Mouse (Mus musculus) hindbrain, embryonic 14.5 days (tissue): ENCODE measurements around the gene Pard6b. TPM values are rescaled to one million over a fixed set of nuclear protein-coding genes. Genes with fewer than 3 reads are reported as not detected.
A peak's percentile ranks its signal among the peaks of the same experiment; 100 is the strongest.

Source experiments
- ATAC-seq: fragments of 200-750 bp; cut with Nextera tagmentation; 2 replicates; pipeline ENCODE4 v1.8.0; 2017; ENCODE audit warnings: moderate number of reproducible peaks, mild to moderate bottlenecking, moderate TSS enrichment, moderate library complexity; ENCODE audit not compliant: low FRiP score
- DNase-seq: peaks from one replicate; pipeline ENCODE4 v3.0.0-alpha.2; 2015; ENCODE audit warnings: low spot score
- H3K27ac ChIP-seq: fragments of 300-500 bp; sonication (generic); 2 replicates; pipeline ENCODE4 v1.5.1; 2014; ENCODE audit warnings: mild to moderate bottlenecking, moderate library complexity
- H3K27me3 ChIP-seq: fragments of 300-500 bp; sonication (generic); 2 replicates; pipeline ENCODE4 v1.6.1; 2014; ENCODE audit warnings: mild to moderate bottlenecking, low read length, mixed read lengths; ENCODE audit not compliant: control insufficient read depth, insufficient read depth
- H3K36me3 ChIP-seq: fragments of 300-500 bp; sonication (generic); replicated peaks from 2 replicates; pipeline ENCODE4 v1.6.1; 2014; ENCODE audit not compliant: control insufficient read depth, insufficient read depth
- H3K4me1 ChIP-seq: fragments of 300-500 bp; sonication (generic); replicated peaks from 2 replicates; pipeline ENCODE4 v1.6.1; 2014; ENCODE audit warnings: antibody characterized with exemption, low read length, mixed read lengths; ENCODE audit not compliant: control insufficient read depth, insufficient read depth
- H3K4me2 ChIP-seq: fragments of 300-500 bp; sonication (generic); replicated peaks from 2 replicates; pipeline ENCODE4 v1.6.1; 2014; ENCODE audit warnings: mild to moderate bottlenecking, moderate library complexity
- H3K4me3 ChIP-seq: fragments of 300-500 bp; sonication (generic); replicated peaks from 2 replicates; pipeline ENCODE4 v1.5.1; 2014; ENCODE audit warnings: mild to moderate bottlenecking, low read length
- H3K9ac ChIP-seq: fragments of 300-500 bp; sonication (generic); 2 replicates; pipeline ENCODE4 v1.6.1; 2014
- H3K9me3 ChIP-seq: fragments of 300-500 bp; sonication (generic); 2 replicates; pipeline ENCODE4 v1.6.1; 2016; ENCODE audit warnings: low read length; ENCODE audit not compliant: control insufficient read depth
- WGBS: fragments of 180-500 bp; shearing (Covaris S2); extraction: QIAGEN DNeasy Blood & Tissue Kit; methylation state at CpG from one replicate; pipeline ENCODE4 v1.1.7; 2014; 5-methylcytosine and 5-hydroxymethylcytosine counted together
- polyA plus RNA-seq: library from polyadenylated mRNA; unstranded; fragments of >200 nt; fragmentation: Nextera tagmentation; extraction: Ambion mirVana; gene quantifications from 2 replicates; pipeline ENCODE4 v1.2.1, GENCODE M21; 2014

Gene Pard6b
- polyA plus RNA-seq, 1 experiment from 2014 or later: 10.0 TPM

DNA sequence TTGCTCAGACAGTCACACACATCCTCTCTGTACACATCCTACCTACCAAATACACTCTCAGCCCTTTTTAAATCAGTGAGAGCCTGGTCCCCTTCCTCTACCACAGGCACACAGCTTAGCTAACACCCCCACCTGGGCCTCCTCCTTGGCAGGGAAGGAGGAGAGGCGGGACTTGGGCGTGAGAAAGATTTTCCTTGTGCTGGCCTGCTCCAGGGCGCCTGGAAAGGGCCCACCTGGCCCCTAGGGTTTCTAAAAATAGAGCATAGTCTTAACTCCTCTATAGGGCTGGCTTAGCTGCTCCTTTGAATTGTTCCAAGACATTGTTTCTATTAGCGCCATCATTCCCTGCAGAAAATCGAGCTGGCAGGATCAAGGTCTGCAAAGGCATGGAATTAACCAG lies 35.0 kb upstream of the Pard6b start:
- ATAC-seq: no peak
- Histone ChIP-seq H3K4me1 (peaks cover 9% of the 10 kb centered on the region; the same call in 1 of the 2 replicates), H3K9me3 (no peaks in the 10 kb centered on the region), H3K4me3 (no peak overlapping the region), H3K27ac (no peak overlapping the region), H3K27me3 (peaks cover 21% of the 10 kb centered on the region), H3K4me2 (no peak overlapping the region), H3K9ac (no peak overlapping the region), H3K36me3 (no peaks in the 10 kb centered on the region)
- 32% methylated on average over 5 of the region's 5 CpGs for WGBS
- peak; percentile 40 for DNase-seq

DNA sequence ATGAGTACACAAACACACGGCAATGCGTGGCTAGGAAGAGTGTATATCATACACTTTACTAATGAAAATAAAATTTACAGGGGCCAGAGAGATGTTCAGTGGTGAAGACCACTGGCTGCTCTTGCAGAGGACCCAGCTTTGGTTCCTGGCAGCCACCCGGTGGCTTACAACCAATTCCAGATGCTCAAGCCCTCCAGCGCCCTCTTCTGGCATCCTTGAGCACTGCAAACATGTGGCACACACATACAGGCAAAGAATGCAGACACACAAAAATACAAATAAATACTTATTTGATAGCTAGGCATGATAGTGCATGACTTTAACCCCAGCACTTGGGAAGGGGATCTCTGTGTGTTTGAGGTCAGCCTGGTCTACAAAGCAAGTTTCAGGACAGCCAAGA lies 34.3 kb upstream of the Pard6b start:
- no peaks in the 10 kb centered on the region for H3K9me3 ChIP-seq
- no peak overlapping the region for H3K4me2 ChIP-seq
- no peak for ATAC-seq
- no peak overlapping the region for H3K27ac ChIP-seq
- no peaks in the 10 kb centered on the region for H3K36me3 ChIP-seq
- peaks cover 9% of the 10 kb centered on the region; the same call in 1 of the 2 replicates for H3K4me1 ChIP-seq
- H3K4me3 ChIP-seq: no peak overlapping the region
- no peak overlapping the region for H3K9ac ChIP-seq
- 80% methylated on average over 4 of the region's 4 CpGs for WGBS
- H3K27me3 ChIP-seq: peaks cover 28% of the 10 kb centered on the region
- no peak for DNase-seq

DNA sequence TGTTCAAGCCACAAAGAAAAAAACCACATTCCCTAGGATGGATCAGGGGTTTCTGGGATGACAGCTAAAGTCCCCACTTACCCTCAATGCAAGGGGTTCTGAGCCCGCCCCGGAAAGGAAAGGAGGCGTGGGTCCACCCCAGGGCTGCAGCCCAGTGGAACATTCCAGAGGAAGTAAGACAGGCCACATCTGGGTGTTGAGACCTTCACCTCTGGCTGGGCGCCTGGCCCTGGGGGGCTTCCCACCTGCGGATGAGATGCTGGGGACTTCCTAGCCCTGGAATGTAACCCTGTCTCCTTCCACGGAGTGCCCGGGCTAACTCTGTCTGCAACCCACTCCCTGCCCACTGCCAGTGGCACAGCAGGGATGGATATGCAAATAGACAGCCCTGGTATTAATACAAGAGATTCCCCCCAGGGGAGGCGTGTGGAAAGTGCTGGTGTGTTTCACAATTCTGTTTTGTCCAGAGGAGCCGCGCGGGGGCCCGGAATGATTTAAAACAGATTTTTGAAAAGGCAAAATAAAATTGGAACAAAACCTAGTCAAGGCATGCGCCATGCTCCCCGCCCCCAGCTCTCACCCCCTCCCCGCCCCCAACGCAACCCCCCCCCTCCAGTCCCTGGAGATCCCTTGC lies 31.7 kb upstream of the Pard6b start:
- H3K27me3 ChIP-seq: peaks cover 35% of the 10 kb centered on the region
- H3K9ac ChIP-seq: no peak overlapping the region
- H3K36me3 ChIP-seq: no peaks in the 10 kb centered on the region
- H3K4me1 ChIP-seq: peaks cover 9% of the 10 kb centered on the region; the same call in 1 of the 2 replicates
- peak overlapping the region; percentile 71; the same call in 1 of the 2 replicates for H3K4me2 ChIP-seq
- no peak for DNase-seq
- ATAC-seq: no peak
- H3K4me3 ChIP-seq: no peak overlapping the region
- H3K27ac ChIP-seq: no peak overlapping the region
- H3K9me3 ChIP-seq: no peaks in the 10 kb centered on the region
- 14% methylated on average over 16 of the region's 16 CpGs for WGBS

DNA sequence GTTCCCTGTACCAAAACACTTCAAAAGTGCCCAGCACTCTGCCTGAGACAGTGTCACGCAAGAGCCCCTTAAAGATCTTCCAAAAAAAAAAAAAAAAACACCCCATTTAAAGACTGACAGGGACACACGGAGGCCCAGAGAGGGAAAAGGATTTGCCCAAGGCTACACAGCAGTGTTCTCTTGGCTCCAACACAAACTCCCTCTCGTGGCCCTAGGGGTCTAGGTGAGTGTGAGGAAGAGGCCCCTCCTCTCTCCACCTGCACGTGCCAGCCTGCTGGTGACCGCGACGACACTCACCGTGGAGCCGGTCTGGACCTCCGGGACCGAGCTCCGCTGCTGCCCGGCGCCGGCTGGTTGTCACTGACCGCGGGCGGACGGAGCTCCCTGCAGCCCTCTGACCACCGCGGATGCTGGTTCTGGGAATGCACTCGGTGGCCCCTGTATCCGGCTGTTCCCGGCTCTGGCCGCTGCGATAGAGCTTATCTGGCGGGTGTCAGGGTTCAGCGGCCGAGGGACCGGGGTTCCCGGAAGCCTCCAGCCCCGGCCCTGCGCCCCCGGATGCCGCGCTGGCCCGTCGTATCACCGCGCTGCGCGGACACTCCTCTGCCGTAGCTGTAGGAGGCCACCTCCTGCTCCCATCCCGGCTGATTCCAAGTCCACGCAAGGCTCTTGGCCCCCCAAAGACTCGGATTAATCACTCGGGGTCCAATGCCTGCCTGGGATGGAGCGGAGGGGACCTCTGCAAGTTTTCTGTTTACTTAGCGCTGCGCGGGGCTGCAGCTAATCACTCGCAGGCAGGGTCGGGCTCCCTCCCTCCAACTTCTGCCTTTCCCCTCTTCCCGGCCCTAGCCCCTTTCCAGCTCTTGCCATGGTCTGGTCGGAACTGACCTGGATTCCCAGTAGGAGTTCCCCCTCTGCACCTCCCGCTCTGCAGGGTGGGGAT lies 30.5 kb upstream of the Pard6b start:
- peaks cover 9% of the 10 kb centered on the region; the same call in 1 of the 2 replicates for H3K4me1 ChIP-seq
- H3K9ac ChIP-seq: peak overlapping the region; percentile 39
- H3K9me3 ChIP-seq: no peaks in the 10 kb centered on the region
- H3K4me2 ChIP-seq: peak overlapping the region; percentile 71
- DNase-seq (no peak), ATAC-seq (no peak)
- H3K27ac ChIP-seq: no peak overlapping the region
- H3K36me3 ChIP-seq: no peaks in the 10 kb centered on the region
- 0% methylated on average over 56 of the region's 56 CpGs for WGBS
- peak overlapping the region; percentile 31 for H3K4me3 ChIP-seq
- H3K27me3 ChIP-seq: peaks cover 35% of the 10 kb centered on the region

DNA sequence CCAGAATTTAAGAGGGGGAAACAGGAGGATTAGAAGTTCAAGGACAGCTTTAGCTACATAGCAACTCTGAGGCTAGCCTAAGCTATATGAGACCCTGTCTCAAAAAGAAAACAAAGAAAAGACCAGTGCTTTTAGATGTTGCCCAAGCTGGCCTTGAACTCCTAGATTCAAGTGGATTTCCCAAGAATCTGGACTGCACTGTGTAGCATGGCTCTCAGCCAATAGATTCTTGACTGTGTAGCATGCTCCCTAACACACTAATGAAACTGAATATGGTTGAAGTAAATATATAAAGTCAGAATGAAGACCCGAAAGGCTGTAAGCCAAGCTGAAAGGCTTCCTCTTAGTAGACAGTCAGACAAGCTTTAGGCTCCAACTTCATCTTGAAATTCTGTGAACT lies 28.6 kb upstream of the Pard6b start:
- Histone ChIP-seq H3K9ac (no peak overlapping the region), H3K4me2 (no peak overlapping the region), H3K9me3 (no peaks in the 10 kb centered on the region), H3K36me3 (no peaks in the 10 kb centered on the region), H3K27ac (no peak overlapping the region), H3K27me3 (peaks cover 35% of the 10 kb centered on the region), H3K4me1 (peaks cover 9% of the 10 kb centered on the region; the same call in 1 of the 2 replicates), H3K4me3 (no peak overlapping the region)
- ATAC-seq (no peak), DNase-seq (no peak)
- WGBS: 91% methylated on average over 1 of the region's 1 CpGs

DNA sequence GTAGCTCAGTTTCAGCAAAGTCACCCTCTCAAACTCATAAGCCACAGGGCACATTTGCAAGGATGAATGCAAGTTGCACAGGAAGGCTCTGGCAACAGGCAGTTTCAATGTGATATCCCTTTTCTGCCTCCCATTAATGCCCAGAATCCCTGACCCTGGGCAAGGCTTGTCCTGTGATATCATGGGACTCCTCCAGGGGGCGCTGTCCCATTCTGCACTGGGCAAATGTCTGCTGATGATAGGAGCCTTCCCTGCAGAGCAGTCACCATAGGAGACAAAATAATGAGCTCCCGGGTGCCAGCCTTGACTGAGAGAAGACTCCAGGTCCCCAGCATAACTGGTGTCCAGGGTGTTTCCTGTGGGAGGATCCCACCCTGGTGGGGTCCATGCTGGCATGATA lies 28.1 kb upstream of the Pard6b start:
- ATAC-seq: no peak
- peaks cover 35% of the 10 kb centered on the region for H3K27me3 ChIP-seq
- 23% methylated on average over 2 of the region's 2 CpGs for WGBS
- no peaks in the 10 kb centered on the region for H3K9me3 ChIP-seq
- no peak overlapping the region for H3K4me3 ChIP-seq
- peaks cover 9% of the 10 kb centered on the region; the same call in 1 of the 2 replicates for H3K4me1 ChIP-seq
- no peak overlapping the region for H3K4me2 ChIP-seq
- DNase-seq: no peak
- H3K27ac ChIP-seq: no peak overlapping the region
- H3K36me3 ChIP-seq: no peaks in the 10 kb centered on the region
- no peak overlapping the region for H3K9ac ChIP-seq

DNA sequence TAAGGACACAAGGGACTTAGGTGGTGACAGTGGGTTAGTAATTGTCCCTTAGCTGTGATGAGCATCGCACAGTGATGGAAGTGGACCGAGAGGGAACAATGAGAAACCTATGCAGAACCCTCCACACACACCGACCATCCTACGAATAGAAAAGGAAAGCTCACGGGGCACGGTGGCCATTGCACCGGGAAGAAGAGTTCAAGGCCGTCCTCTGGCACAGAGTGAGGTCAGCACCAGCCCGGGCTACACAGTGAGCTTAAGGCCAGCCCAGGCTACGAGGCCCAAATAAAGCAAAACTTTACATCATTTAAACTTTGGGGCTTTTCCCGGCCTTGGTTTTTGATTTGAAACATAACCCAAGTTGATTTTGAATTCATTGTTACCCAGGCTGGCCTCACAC lies 26.7 kb upstream of the Pard6b start:
- Histone ChIP-seq H3K27me3 (peaks cover 30% of the 10 kb centered on the region), H3K4me3 (no peak overlapping the region), H3K4me1 (peaks cover 9% of the 10 kb centered on the region; the same call in 1 of the 2 replicates), H3K27ac (no peak overlapping the region), H3K4me2 (no peak overlapping the region), H3K9ac (no peak overlapping the region), H3K36me3 (no peaks in the 10 kb centered on the region), H3K9me3 (no peaks in the 10 kb centered on the region)
- ATAC-seq (no peak), DNase-seq (no peak)
- 89% methylated on average over 11 of the region's 11 CpGs for WGBS

DNA sequence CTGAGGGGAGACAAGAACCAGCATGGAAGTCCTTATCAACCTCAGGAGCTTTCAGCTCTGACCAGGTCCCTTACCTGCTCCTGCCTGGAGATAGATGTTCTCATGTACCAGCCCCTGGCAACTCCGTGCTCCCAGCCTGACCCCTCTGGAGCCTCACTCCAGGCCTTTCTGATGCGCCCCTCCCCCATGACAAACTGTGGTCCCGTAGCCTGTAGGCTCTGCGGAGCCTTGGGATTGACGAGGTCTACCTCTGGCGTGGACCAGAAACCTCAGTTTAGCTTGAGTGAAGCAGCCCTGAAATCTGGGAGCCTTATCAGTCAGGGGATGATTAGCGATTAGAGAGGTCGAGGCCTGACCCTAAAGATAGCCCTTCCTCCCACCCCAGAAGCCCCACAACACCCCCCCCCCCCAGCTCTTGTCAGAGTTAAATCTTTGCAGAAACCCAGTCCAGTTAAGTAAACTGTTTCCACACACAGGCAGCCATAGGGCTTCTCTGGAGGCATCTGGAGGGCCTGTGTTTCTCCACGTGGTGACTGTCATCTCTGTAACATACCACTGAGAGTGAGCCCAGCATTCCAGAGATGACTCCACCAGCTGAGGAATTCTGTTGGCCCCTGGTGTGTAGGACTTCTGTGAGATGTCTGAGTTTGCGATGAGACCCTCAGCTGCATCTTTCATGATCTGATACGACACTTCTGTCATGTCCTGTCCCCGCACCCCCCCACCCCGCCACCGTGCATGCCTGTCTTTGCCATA lies 24.7 kb upstream of the Pard6b start:
- no peaks in the 10 kb centered on the region for H3K36me3 ChIP-seq

DNA sequence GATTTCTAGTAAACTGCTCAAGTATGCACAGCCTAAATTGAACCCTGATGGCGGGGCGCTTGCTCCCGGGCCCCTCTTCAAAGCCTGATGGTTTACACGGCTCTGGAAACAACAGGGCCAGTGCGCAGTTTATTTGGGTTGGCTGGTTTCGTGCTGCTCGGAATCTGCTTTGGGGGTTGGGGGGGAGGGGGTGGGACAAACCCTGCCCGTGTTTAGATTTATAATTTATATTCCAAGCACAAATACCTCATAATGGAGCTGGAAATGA lies 24.2 kb upstream of the Pard6b start:
- H3K4me3 ChIP-seq: no peak overlapping the region
- DNase-seq (no peak), ATAC-seq (no peak)
- H3K9ac ChIP-seq: no peak overlapping the region
- H3K36me3 ChIP-seq: no peaks in the 10 kb centered on the region
- no peak overlapping the region for H3K27ac ChIP-seq
- H3K27me3 ChIP-seq: peaks cover 6% of the 10 kb centered on the region
- 59% methylated on average over 8 of the region's 8 CpGs for WGBS
- H3K4me2 ChIP-seq: no peak overlapping the region
- no peaks in the 10 kb centered on the region for H3K4me1 ChIP-seq
- no peaks in the 10 kb centered on the region for H3K9me3 ChIP-seq

More for the DNA sequence above, 24.7 kb upstream of the Pard6b start:
- Histone ChIP-seq H3K9me3 (no peaks in the 10 kb centered on the region), H3K27ac (no peak overlapping the region), H3K27me3 (peaks cover 11% of the 10 kb centered on the region), H3K4me3 (no peak overlapping the region), H3K4me1 (no peaks in the 10 kb centered on the region), H3K9ac (no peak overlapping the region), H3K4me2 (no peak overlapping the region)
- DNase-seq (no peak), ATAC-seq (no peak)
- 43% methylated on average over 14 of the region's 14 CpGs for WGBS
